Mouse (Mus musculus): ENCODE measurements around the gene Irx4. TPM values are rescaled to one million over a fixed set of nuclear protein-coding genes. Genes with fewer than 3 reads are reported as not detected.

Gene Irx4
- total RNA-seq (2021) = 10 to 100 TPM; 20.8 to 31.9 TPM

- intact Hi-C loops (cut with DNase I) = loop anchor here (2.0 to 5.0 kb wide), 2 partner anchors 67 to 100 kb away; partner anchors contain the start of genes Mrpl36 and Ndufs6
- DNase-seq = peak in 1 of 2 experiments; percentile 49
These were observed at the start of gene Irx4 for GRCm38 (mm10) chr13:73260354-73261035. Gene Irx4 (plus strand): TSS chr13:73260479.

DNA sequence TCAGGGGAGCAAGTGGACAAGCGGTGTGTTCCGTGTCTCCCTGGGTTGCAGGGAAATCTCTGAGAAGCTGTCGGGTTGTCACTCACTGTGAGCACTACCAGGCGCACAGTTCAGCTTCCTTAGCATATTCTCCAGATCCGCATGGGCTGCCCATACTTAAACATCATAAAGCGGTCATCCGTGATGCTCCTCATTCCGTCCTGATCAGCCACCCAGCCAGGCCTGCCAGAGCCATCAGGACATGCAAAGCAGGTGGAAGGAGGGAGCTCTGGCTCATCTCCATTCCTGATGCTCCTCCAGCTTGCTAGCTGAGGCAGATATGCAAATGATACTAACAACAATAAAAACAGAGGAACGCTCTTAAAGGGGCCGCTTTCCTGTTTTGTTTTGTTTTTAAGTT, 46.0 kb upstream of the Irx4 start:
- no peak for DNase-seq
- intact Hi-C loops (cut with DNase I) = no loop called here

DNA sequence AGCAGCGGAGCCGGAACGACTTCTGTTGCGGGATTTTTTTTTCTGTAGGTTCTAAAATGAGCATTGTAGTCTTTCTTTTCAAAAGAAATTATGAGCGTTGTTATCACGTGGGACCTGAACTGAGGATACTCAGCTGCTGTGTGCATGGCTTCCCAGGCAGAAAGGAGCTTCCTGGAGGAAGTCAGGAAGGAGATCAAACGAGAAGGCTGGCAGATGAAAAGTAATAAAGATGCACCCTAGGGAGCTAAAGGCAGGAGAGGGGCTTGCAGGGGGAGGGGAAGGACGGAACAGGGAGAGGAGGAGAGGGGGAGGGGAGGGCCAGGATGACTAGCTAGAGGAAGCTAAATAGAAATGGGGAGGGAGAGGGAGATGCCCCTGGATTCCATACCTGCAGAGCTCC, 23.8 kb upstream of the Irx4 start:
- no peak for DNase-seq
- intact Hi-C loops (cut with DNase I) = no loop called here

- intact Hi-C loops (cut with DNase I) = no loop called here
These were observed 21.0 kb upstream of the Irx4 start for GRCm38 (mm10) chr13:73239191-73239746.

DNA sequence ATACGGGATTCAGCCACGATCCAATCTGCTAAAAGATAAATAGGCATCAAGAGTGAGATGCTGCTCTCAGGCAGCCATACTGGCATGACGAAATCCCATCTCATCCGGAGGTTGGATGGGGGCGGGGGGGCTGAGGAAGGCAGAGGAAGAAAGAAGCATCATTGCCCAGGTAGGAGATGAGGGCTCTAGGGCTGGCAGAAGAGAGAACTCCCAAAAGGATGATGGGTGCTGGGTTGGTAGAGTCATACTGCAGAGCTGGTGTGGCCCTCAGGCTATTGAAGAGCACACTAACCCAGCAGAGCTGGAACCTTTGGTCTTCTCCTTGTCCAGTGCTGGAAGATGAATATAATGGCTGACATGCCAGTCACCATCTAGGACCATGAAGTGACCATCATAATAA, 17.7 kb upstream of the Irx4 start:
- DNase-seq = no peak
- intact Hi-C loops (cut with DNase I) = no loop called here

More at GRCm38 (mm10) chr13:73239191-73239746, 21.0 kb upstream of the Irx4 start:
- no peak for DNase-seq

DNA sequence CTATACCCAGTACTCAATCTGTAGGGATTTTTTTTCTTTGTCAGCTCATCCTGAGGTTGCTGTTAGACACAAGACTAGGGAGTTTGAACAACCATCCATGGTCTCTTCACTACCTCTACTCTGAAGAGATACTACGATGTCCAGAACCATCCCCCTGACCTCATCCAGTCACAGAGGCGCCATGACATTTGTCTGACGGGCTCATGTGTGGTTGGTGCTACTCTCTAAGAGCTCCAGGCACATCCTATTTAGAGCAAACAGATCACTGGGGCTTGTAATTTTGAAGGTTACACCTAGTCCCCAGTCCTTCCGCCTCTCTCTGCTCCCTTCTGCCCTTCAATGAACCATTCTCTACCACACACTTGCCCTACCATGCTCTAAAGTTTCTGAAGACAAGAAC, 13.3 kb upstream of the Irx4 start:
- intact Hi-C loops (cut with DNase I) = no loop called here

DNA sequence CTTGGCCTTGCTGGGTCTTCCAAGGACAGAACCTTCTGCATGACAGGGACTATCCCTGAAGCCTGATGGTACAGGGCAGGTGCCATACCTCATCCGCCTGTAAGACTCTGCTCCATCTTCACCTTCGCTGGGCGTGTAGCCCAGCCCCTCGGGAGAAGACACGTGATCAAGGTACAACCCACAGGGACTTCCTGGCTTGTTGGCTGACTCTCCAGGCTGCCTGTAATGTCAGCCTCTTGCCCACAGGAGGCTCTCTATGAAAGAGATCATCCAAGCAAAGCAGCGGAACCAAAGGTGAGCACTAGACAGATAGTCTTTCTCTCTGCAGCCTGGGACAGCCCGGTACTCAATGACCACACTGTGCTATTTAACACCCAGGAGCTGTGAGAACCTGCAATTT, 9.1 kb upstream of the Irx4 start:
- no peak for DNase-seq
- intact Hi-C loops (cut with DNase I) = no loop called here

More for the DNA sequence above, 13.3 kb upstream of the Irx4 start:
- no peak for DNase-seq

DNA sequence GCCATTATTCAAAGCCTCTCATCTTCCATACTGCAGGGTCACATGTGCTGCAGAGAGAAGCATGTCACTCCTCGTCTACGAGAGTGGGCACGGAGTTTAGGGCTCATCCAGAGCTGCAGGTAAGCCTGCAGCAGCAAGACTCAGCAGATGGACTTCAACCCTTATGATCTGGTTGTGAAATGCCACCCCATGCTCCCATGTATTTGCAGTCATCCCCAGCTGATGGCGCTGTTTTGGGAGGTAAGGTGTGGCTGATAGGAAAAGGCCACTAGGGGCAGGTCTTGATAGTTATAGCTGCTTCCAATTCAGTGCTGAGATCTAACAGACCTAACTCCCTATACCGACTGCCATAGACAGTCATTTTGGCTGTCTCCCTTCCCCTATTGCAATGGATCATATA, 8.3 kb upstream of the Irx4 start:
- intact Hi-C loops (cut with DNase I) = no loop called here
- DNase-seq = no peak

GRCm38 (mm10) chr13:73258415-73258814, 1.9 kb upstream of the Irx4 start:
- intact Hi-C loops (cut with DNase I) = loop anchor here (5.0 kb wide), 1 partner anchor 54 kb away; no protein-coding TSS in a partner anchor
- no peak for DNase-seq

- no peak for DNase-seq
- intact Hi-C loops (cut with DNase I) = loop anchor here (2.0 to 5.0 kb wide), 3 partner anchors 53 to 99 kb away; partner anchors contain the start of genes Mrpl36 and Ndufs6
These were observed 514 bp upstream of the Irx4 start for GRCm38 (mm10) chr13:73259577-73260353.

DNA sequence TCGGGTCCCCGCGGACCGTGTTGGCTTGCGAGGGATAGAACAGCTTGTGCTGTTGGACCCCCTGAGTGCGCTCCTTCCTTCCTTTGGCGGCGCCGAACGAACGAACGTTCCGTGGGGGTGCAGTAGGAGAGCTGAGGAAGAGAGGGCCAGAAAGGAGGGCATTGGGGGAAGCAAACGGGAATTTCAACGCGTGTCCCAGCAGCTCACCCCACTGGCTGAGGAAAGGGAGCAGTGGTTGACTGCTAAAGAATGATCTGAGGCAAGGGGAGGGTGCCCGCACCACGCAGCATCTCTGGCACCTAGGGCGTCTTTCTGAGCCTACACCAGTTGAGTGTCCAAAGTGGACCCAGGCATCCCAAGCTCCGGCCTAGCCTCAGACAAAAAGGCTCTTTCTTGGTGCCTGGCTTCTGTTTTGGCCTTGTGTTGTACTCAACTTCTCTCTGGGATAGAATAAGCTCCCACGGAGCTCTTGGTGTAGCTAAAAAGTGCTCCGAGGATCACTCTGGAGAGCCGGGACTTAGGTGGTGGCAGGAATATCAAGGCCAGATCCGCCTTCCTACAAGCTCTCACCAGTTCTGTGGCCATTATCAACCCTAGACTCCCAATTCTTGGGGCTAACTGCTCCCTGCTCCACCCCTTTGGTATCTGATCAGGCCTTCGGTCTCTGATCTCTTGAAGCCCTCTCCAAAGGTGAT, 904 bp downstream of the Irx4 start:
- intact Hi-C loops (cut with DNase I) = loop anchor here (2.0 to 5.0 kb wide), 2 partner anchors 66 to 100 kb away; partner anchors contain the start of genes Mrpl36 and Ndufs6
- DNase-seq = peak in 1 of 2 experiments; percentile 28

DNA sequence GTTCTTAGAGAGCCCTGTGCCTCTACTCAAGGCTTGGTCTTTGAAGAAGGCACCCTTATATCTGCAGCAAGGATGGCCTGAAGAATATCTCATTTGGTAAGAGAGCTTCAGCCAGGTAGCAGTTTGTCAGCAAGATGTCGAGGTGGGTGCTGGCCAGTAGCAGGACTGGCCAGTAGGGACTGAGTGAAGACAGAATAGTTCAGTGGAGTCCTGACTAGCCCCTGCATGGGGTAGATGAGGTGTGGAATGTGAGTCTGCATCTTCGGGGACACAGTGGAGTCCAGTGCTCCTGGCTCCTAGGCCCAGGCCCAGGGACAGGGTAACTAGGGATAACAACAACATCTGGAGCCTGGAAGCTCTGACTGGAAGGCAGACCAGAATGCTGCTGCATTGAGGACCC, 1.6 kb downstream of the Irx4 start:
- no peak for DNase-seq
- intact Hi-C loops (cut with DNase I) = loop anchor here (2.0 to 5.0 kb wide), 2 partner anchors 65 to 101 kb away; partner anchors contain the start of genes Mrpl36 and Ndufs6

DNA sequence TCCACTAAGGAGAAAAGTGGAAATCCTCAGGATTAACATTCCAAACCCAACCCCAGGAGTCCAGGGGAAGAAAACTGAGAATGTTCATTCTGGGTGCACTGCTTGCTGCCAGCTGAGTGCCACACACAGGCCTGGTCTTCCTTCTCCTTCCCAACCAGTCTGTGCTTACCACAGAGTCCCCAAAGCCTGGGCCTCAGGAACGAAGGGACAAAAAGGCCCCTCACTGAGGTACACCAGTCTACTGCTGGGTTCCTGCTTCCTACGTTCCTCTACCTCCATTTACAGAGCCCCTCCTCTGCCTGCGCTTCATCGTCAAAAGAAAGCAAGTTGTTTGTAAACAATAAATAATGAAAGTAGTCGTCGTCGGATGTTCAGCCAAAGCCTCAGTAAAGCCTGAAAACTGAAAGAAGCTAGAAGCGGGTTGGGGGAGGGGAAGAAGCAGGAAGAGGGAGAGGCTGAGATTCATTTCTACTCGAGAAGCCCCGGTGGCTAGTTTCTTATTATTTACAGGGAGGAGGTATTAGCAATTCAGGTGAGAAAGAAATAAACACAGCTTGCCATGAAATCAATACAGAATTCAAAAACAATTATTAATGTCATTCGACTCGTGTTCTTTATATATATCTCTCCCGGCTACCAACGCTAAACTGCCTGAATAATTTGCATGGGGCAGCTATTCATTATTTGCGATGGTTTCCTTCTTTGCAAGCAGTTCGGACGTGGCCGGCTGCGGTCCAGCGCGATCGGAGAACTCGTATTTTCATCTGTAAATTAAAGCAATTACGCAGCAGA, 2.3 kb downstream of the Irx4 start:
- no peak for DNase-seq
- intact Hi-C loops (cut with DNase I) = loop anchor here (5.0 kb wide), 1 partner anchor 65 kb away; the partner anchor contains the start of genes Mrpl36 and Ndufs6

GRCm38 (mm10) chr13:73263128-73263971, 3.1 kb downstream of the Irx4 start:
- DNase-seq = peak; percentile 26 to 33
- intact Hi-C loops (cut with DNase I) = loop anchor here (5.0 kb wide), 1 partner anchor 64 kb away; the partner anchor contains the start of genes Mrpl36 and Ndufs6

- DNase-seq = peak; percentile 22 to 39
- intact Hi-C loops (cut with DNase I) = loop anchor here (5.0 kb wide), 1 partner anchor 63 kb away; the partner anchor contains the start of genes Mrpl36 and Ndufs6
These were observed 4.0 kb downstream of the Irx4 start for GRCm38 (mm10) chr13:73264166-73264735.

- intact Hi-C loops (cut with DNase I) = loop anchor here (5.0 kb wide), 1 partner anchor 62 kb away; the partner anchor contains the start of genes Mrpl36 and Ndufs6
- no peak for DNase-seq
These were observed 4.6 kb downstream of the Irx4 start for GRCm38 (mm10) chr13:73264831-73265230.

DNA sequence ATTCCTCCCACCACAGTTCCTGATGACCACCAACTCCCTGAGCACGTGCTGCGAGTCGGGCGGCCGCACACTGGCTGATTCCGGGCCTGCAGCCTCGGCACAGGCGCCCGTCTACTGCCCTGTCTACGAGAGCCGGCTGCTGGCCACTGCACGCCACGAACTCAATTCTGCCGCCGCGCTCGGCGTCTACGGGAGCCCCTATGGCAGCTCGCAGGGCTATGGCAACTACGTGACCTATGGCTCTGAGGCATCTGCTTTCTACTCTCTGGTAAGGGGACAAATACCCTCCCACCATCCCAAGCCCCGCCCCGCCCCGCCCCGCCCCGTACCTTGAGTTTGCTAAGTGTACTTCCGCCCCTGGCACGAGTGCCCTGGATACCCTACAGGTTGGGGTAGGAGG, 5.2 kb downstream of the Irx4 start:
- peak in 1 of 2 experiments; percentile 31 for DNase-seq
- intact Hi-C loops (cut with DNase I) = no loop called here

DNA sequence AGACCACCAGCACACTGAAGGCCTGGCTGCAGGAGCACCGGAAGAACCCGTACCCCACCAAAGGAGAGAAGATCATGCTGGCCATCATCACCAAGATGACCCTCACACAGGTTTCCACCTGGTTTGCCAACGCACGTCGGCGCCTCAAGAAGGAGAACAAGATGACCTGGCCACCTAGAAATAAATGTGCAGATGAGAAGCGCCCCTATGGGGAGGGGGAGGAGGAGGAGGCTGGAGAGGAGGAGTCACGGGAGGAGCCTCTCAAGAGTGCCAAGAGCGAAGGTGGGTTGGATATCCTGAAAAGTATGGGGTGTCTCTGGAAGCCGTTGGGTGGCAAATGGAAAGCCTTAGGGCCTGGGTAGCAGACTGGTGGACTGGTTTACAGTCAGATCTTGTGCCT, 7.3 kb downstream of the Irx4 start:
- DNase-seq = no peak
- intact Hi-C loops (cut with DNase I) = no loop called here
